Comparison of ENCODE assay signal across 17 mouse cellular contexts in the genomic region with DNA sequence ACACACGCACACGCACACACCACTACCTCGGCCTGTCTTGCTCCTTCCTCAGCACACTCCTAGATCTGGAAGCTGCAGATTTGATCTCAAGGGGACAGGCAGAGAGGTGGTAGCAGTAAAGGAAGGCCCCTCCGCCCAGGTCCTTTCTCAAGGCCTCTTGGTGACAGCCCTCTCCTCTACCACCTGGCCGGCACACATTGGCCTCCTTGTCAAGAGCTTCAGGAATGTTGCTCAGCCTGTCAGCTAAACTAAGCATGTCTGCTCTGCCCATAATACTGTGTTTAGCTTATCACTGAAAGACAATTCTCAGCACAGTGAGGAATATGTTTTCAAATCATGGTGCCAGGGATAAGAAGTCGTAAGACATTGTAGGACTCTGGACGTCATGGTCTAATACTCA. TPM values are rescaled to one million over a fixed set of nuclear protein-coding genes. Genes with fewer than 3 reads are reported as not detected.
DNase-seq lines count a peak whose midpoint lies in the region; ATAC-seq and TF ChIP-seq lines count a peak whose summit lies in the region.
"Had no signal": no experiment of that assay in that cellular context is flagged by ENCODE, and none has a peak within 500 bp of the region (broad histone marks: within the 10 kb centered on the region; RNA-seq: fewer than 3 reads in every experiment).

No protein-coding gene starts in this region.

- peaks cover 19% of the 10 kb centered on the region for H3K36me3 ChIP-seq in forebrain, embryonic 15.5 days
- H3K36me3 ChIP-seq in forebrain, embryonic 16.5 days (ENCODE audit: control insufficient read depth, insufficient read depth): peaks cover 8% of the 10 kb centered on the region; the same call in 1 of the 2 replicates
- peaks cover 14% of the 10 kb centered on the region for H3K36me3 ChIP-seq in lung, embryonic 15.5 days
- H3K36me3 ChIP-seq in hindbrain, embryonic 12.5 days: peaks cover 19% of the 10 kb centered on the region
- H3K36me3 ChIP-seq in midbrain, embryonic 15.5 days (replicated peaks): peaks cover 16% of the 10 kb centered on the region

- TF ChIP-seq POLR2A in lung, adult 2 months (IDR thresholded peaks at IDR 0.05; ENCODE audit: borderline replicate concordance, extremely low read depth, low read depth, low read length): no peak

- no peak for TF ChIP-seq CTCF in lung, adult 2 months (IDR thresholded peaks at IDR 0.05; ENCODE audit: insufficient read depth, low read length)

- no peak overlapping the region for H3K9ac ChIP-seq in forebrain, embryonic 15.5 days (replicated peaks)
- no peak overlapping the region for H3K9ac ChIP-seq in forebrain, embryonic 16.5 days (replicated peaks; ENCODE audit: low read depth, low read length)
- no peak overlapping the region for H3K9ac ChIP-seq in lung, embryonic 15.5 days
- H3K9ac ChIP-seq in hindbrain, embryonic 12.5 days: no peak overlapping the region
- H3K9ac ChIP-seq in midbrain, embryonic 15.5 days: no peak overlapping the region
- H3K9ac ChIP-seq: liver, embryonic 14.5 days; neural tube, embryonic 12.5 days had no signal

- no peak for DNase-seq in lung, adult 2 months
- no peak for DNase-seq in gastrocnemius, postnatal 4 days (ENCODE audit: low spot score in 2 of 2)
- DNase-seq: kidney, adult 2 months; kidney, postnatal 25 days; thymus, adult 2 months had no signal

- no peaks in the 10 kb centered on the region for H3K9me3 ChIP-seq in forebrain, embryonic 15.5 days
- H3K9me3 ChIP-seq in forebrain, embryonic 16.5 days (ENCODE audit: control insufficient read depth, low read length): no peaks in the 10 kb centered on the region
- H3K9me3 ChIP-seq in lung, embryonic 15.5 days: no peaks in the 10 kb centered on the region
- H3K9me3 ChIP-seq in hindbrain, embryonic 12.5 days (replicated peaks): no peaks in the 10 kb centered on the region
- H3K9me3 ChIP-seq in midbrain, embryonic 15.5 days: no peaks in the 10 kb centered on the region
- H3K9me3 ChIP-seq: heart, embryonic 13.5 days; megakaryocyte, embryonic 14.5 days; neural tube, embryonic 12.5 days had no signal

- 0 out of 2 replicates have a peak overlapping the region, but pooled peaks have one; percentile 43 for H3K27ac ChIP-seq in forebrain, embryonic 15.5 days (replicated peaks)
- no peak overlapping the region for H3K27ac ChIP-seq in forebrain, embryonic 16.5 days (ENCODE audit: low read length)
- peak overlapping the region; percentile 81 for H3K27ac ChIP-seq in lung, embryonic 15.5 days
- peak overlapping the region; percentile 23; the same call in 1 of the 2 replicates for H3K27ac ChIP-seq in hindbrain, embryonic 12.5 days
- H3K27ac ChIP-seq in midbrain, embryonic 15.5 days: peak overlapping the region; percentile 59; the same call in 1 of the 2 replicates
- H3K27ac ChIP-seq: heart, embryonic 13.5 days; liver, embryonic 14.5 days; neural tube, embryonic 12.5 days had no signal

- H3K27me3 ChIP-seq in forebrain, embryonic 15.5 days: no peaks in the 10 kb centered on the region
- H3K27me3 ChIP-seq in forebrain, embryonic 16.5 days (replicated peaks; ENCODE audit: control insufficient read depth, insufficient read depth, low read length): no peaks in the 10 kb centered on the region
- H3K27me3 ChIP-seq in lung, embryonic 15.5 days: no peaks in the 10 kb centered on the region
- peaks cover 3% of the 10 kb centered on the region; the same call in 1 of the 2 replicates for H3K27me3 ChIP-seq in hindbrain, embryonic 12.5 days
- H3K27me3 ChIP-seq in midbrain, embryonic 15.5 days (replicated peaks): no peaks in the 10 kb centered on the region
- H3K27me3 ChIP-seq: heart, embryonic 13.5 days; neural tube, embryonic 12.5 days had no signal

- ATAC-seq in forebrain, embryonic 15.5 days (replicated peaks): no peak
- ATAC-seq in forebrain, embryonic 16.5 days: no peak
- ATAC-seq in lung, embryonic 15.5 days (ENCODE audit: borderline replicate concordance, extremely low read depth, low FRiP score, low TSS enrichment): peak; percentile 54
- no peak for ATAC-seq in hindbrain, embryonic 12.5 days (ENCODE audit: low FRiP score)
- no peak for ATAC-seq in midbrain, embryonic 15.5 days (replicated peaks)
- no peak for ATAC-seq in activated CD4-positive, CD25-positive, alpha-beta regulatory T cell, adult 4 months

- no peak overlapping the region for H3K4me2 ChIP-seq in forebrain, embryonic 15.5 days (replicated peaks)
- no peak overlapping the region for H3K4me2 ChIP-seq in forebrain, embryonic 16.5 days (ENCODE audit: low read length)
- no peak overlapping the region for H3K4me2 ChIP-seq in lung, embryonic 15.5 days
- no peak overlapping the region for H3K4me2 ChIP-seq in hindbrain, embryonic 12.5 days (replicated peaks)
- H3K4me2 ChIP-seq in midbrain, embryonic 15.5 days: no peak overlapping the region
- H3K4me2 ChIP-seq: heart, embryonic 13.5 days; neural tube, embryonic 12.5 days had no signal

- WGBS in forebrain, embryonic 15.5 days: 81% methylated on average over 7 of the region's 7 CpGs
- 85% methylated on average over 7 of the region's 7 CpGs for WGBS in forebrain, embryonic 16.5 days
- 55% methylated on average over 7 of the region's 7 CpGs for WGBS in lung, embryonic 15.5 days
- 64% methylated on average over 7 of the region's 7 CpGs for WGBS in lung, adult 2 months
- WGBS in hindbrain, embryonic 12.5 days: 81% methylated on average over 7 of the region's 7 CpGs
- WGBS in midbrain, embryonic 15.5 days: 84% methylated on average over 7 of the region's 7 CpGs

- 0 out of 2 replicates have a peak, but pooled peaks cover 6% of the 10 kb centered on the region for H3K4me1 ChIP-seq in forebrain, embryonic 15.5 days
- H3K4me1 ChIP-seq in forebrain, embryonic 16.5 days (replicated peaks; ENCODE audit: control insufficient read depth, insufficient read depth, low read length): no peaks in the 10 kb centered on the region
- peaks cover 23% of the 10 kb centered on the region for H3K4me1 ChIP-seq in lung, embryonic 15.5 days
- H3K4me1 ChIP-seq in lung, adult 2 months (ENCODE audit: control insufficient read depth, insufficient read depth, low read length): no peaks in the 10 kb centered on the region
- H3K4me1 ChIP-seq in hindbrain, embryonic 12.5 days: peaks cover 15% of the 10 kb centered on the region
- H3K4me1 ChIP-seq in midbrain, embryonic 15.5 days: 0 out of 2 replicates have a peak, but pooled peaks cover 3% of the 10 kb centered on the region

- H3K4me3 ChIP-seq in forebrain, embryonic 15.5 days: no peak overlapping the region
- no peak overlapping the region for H3K4me3 ChIP-seq in forebrain, embryonic 16.5 days (replicated peaks; ENCODE audit: low read length)
- no peak overlapping the region for H3K4me3 ChIP-seq in lung, embryonic 15.5 days
- H3K4me3 ChIP-seq in lung, adult 2 months (replicated peaks; ENCODE audit: extremely low read depth, low read depth, low read length): no peak overlapping the region
- no peak overlapping the region for H3K4me3 ChIP-seq in hindbrain, embryonic 12.5 days
- H3K4me3 ChIP-seq in midbrain, embryonic 15.5 days: no peak overlapping the region
- H3K4me3 ChIP-seq: heart, embryonic 13.5 days; neural tube, embryonic 12.5 days had no signal

RNA-seq across cellular contexts. Expression of gene Agt, which starts 13.3 kb away (rescaled TPM):
- polyA plus RNA-seq in forebrain, embryonic 15.5 days (2015; fragmentation: Nextera tagmentation; extraction: Ambion mirVana): 0.19 and 0.23 TPM in 2 replicates
- 0.18 and 0.37 TPM in 2 replicates for polyA plus RNA-seq in forebrain, embryonic 16.5 days (2015; fragmentation: Nextera tagmentation; extraction: Ambion mirVana)
- polyA plus RNA-seq in lung, embryonic 15.5 days (2015; fragmentation: Nextera tagmentation; extraction: Ambion mirVana): 6.9 and 7.9 TPM in 2 replicates
- polyA plus RNA-seq in lung, adult 2 months (2012; rRNA removed): 4.7 and 6.1 TPM in 2 replicates
- 0.35 and 0.44 TPM in 2 replicates for polyA plus RNA-seq in hindbrain, embryonic 12.5 days (2016; fragmentation: Nextera tagmentation; extraction: Ambion mirVana)
- polyA plus RNA-seq in midbrain, embryonic 15.5 days (2015; fragmentation: Nextera tagmentation; extraction: Ambion mirVana): 0.62 and 0.96 TPM in 2 replicates
- not detected for polyA plus RNA-seq in activated CD4-positive, CD25-positive, alpha-beta regulatory T cell, adult 4 months (2017; shearing (Covaris generic))
- 10 to 100 TPM; 28.5 to 37.1 TPM for total RNA-seq in gastrocnemius, postnatal 4 days (2021)
- total RNA-seq: CH12.LX; hematopoietic stem cell, adult 5-6 weeks had no signal

RNA-seq across cellular contexts. Expression of gene Capn9, which starts 19.7 kb away (rescaled TPM):
- polyA plus RNA-seq in forebrain, embryonic 15.5 days (2015; fragmentation: Nextera tagmentation; extraction: Ambion mirVana): 0.08 and 0.11 TPM in 2 replicates
- 0.14 and 0.20 TPM in 2 replicates for polyA plus RNA-seq in forebrain, embryonic 16.5 days (2015; fragmentation: Nextera tagmentation; extraction: Ambion mirVana)
- 0.29 and 0.50 TPM in 2 replicates for polyA plus RNA-seq in lung, embryonic 15.5 days (2015; fragmentation: Nextera tagmentation; extraction: Ambion mirVana)
- 0.12 and 0.20 TPM in 2 replicates for polyA plus RNA-seq in lung, adult 2 months (2012; rRNA removed)
- polyA plus RNA-seq in hindbrain, embryonic 12.5 days (2016; fragmentation: Nextera tagmentation; extraction: Ambion mirVana): not detected in 2 replicates
- 0.14 TPM in 1 of 2 replicates, not detected in the other for polyA plus RNA-seq in midbrain, embryonic 15.5 days (2015; fragmentation: Nextera tagmentation; extraction: Ambion mirVana)
- not detected for polyA plus RNA-seq in activated CD4-positive, CD25-positive, alpha-beta regulatory T cell, adult 4 months (2017; shearing (Covaris generic))
- not detected for total RNA-seq in gastrocnemius, postnatal 4 days (2021)
- total RNA-seq: CH12.LX; hematopoietic stem cell, adult 5-6 weeks had no signal
- polyA plus RNA-seq: kidney, adult 2 months; liver, embryonic 14.5 days; neural tube, embryonic 12.5 days had no signal

RNA-seq across cellular contexts. Expression of gene Cog2, which starts 35.6 kb away (rescaled TPM):
- polyA plus RNA-seq in forebrain, embryonic 15.5 days (2015; fragmentation: Nextera tagmentation; extraction: Ambion mirVana): 38.1 and 40.0 TPM in 2 replicates
- 41.4 and 42.1 TPM in 2 replicates for polyA plus RNA-seq in forebrain, embryonic 16.5 days (2015; fragmentation: Nextera tagmentation; extraction: Ambion mirVana)
- polyA plus RNA-seq in lung, embryonic 15.5 days (2015; fragmentation: Nextera tagmentation; extraction: Ambion mirVana): 36.6 and 37.2 TPM in 2 replicates
- 14.5 and 17.9 TPM in 2 replicates for polyA plus RNA-seq in lung, adult 2 months (2012; rRNA removed)
- polyA plus RNA-seq in hindbrain, embryonic 12.5 days (2016; fragmentation: Nextera tagmentation; extraction: Ambion mirVana): 44.2 and 44.6 TPM in 2 replicates
- 35.4 and 38.1 TPM in 2 replicates for polyA plus RNA-seq in midbrain, embryonic 15.5 days (2015; fragmentation: Nextera tagmentation; extraction: Ambion mirVana)
- polyA plus RNA-seq in activated CD4-positive, CD25-positive, alpha-beta regulatory T cell, adult 4 months (2017; shearing (Covaris generic)): 10 to 100 TPM; 38.3 to 44.1 TPM
- 10 to 100 TPM; 29.3 to 33.9 TPM for total RNA-seq in gastrocnemius, postnatal 4 days (2021)
